Mouse (Mus musculus) midbrain, embryonic 14.5 days (tissue): ENCODE measurements around the gene H2al1g. TPM values are rescaled to one million over a fixed set of nuclear protein-coding genes. Genes with fewer than 3 reads are reported as not detected.
"Not testable (repeated sequence)": the region's sequence is repeated elsewhere in the genome, so short reads cannot be mapped to it uniquely, and the experiment has no call there.

Source experiments
- ATAC-seq: fragments of 200-750 bp; cut with Nextera tagmentation; 2 replicates; pipeline ENCODE4 v1.8.0; 2017; ENCODE audit warnings: moderate number of reproducible peaks, moderate library complexity; ENCODE audit not compliant: low FRiP score, low TSS enrichment
- DNase-seq: peaks from one replicate; pipeline ENCODE4 v3.0.0-alpha.2; 2015
- H3K27ac ChIP-seq: fragments of 300-500 bp; sonication (generic); replicated peaks from 2 replicates; pipeline ENCODE4 v1.5.1; 2014; ENCODE audit warnings: mild to moderate bottlenecking, low read depth, low read length, moderate library complexity
- H3K27me3 ChIP-seq: fragments of 300-500 bp; sonication (generic); 2 replicates; pipeline ENCODE4 v1.6.1; 2014; ENCODE audit warnings: low read length, control low read depth, mixed read lengths; ENCODE audit not compliant: control insufficient read depth, insufficient read depth
- H3K36me3 ChIP-seq: fragments of 300-500 bp; sonication (generic); 2 replicates; pipeline ENCODE4 v1.6.1; 2014; ENCODE audit warnings: low read length, control low read depth; ENCODE audit not compliant: control insufficient read depth, insufficient read depth
- H3K4me1 ChIP-seq: fragments of 300-500 bp; sonication (generic); 2 replicates; pipeline ENCODE4 v1.6.1; 2014; ENCODE audit warnings: mild to moderate bottlenecking, antibody characterized with exemption, low read length, control low read depth; ENCODE audit not compliant: control insufficient read depth, insufficient read depth
- H3K4me2 ChIP-seq: fragments of 300-500 bp; sonication (generic); 2 replicates; pipeline ENCODE4 v1.6.1; 2014; ENCODE audit warnings: mild to moderate bottlenecking, low read length, moderate library complexity
- H3K4me3 ChIP-seq: fragments of 300-500 bp; sonication (generic); replicated peaks from 2 replicates; pipeline ENCODE4 v1.5.1; 2014; ENCODE audit warnings: low read depth, low read length
- H3K9ac ChIP-seq: fragments of 300-500 bp; sonication (generic); replicated peaks from 2 replicates; pipeline ENCODE4 v1.6.1; 2014; ENCODE audit warnings: mild to moderate bottlenecking, low read length, moderate library complexity
- H3K9me3 ChIP-seq: fragments of 300-500 bp; sonication (generic); 2 replicates; pipeline ENCODE4 v1.6.1; 2016; ENCODE audit warnings: low read length, control low read depth, mixed read lengths; ENCODE audit not compliant: control insufficient read depth
- WGBS: fragments of 180-500 bp; shearing (Covaris S2); extraction: QIAGEN DNeasy Blood & Tissue Kit; methylation state at CpG from one replicate; pipeline ENCODE4 v1.1.7; 2014; 5-methylcytosine and 5-hydroxymethylcytosine counted together
- polyA plus RNA-seq: library from polyadenylated mRNA; unstranded; fragments of >200 nt; fragmentation: Nextera tagmentation; extraction: Ambion mirVana; gene quantifications from 2 replicates; pipeline ENCODE4 v1.2.1, GENCODE M21; 2014

Gene H2al1g
- polyA plus RNA-seq, 1 experiment from 2014 or later = not detected

- not testable (repeated sequence) for H3K27me3 ChIP-seq, H3K27ac ChIP-seq, DNase-seq, H3K9me3 ChIP-seq, H3K4me3 ChIP-seq, H3K4me1 ChIP-seq, H3K36me3 ChIP-seq, ATAC-seq, H3K9ac ChIP-seq, H3K4me2 ChIP-seq
- 67% methylated on average over 1 of the region's 6 CpGs for WGBS
Observed at GRCm38 (mm10) chrX:11305355-11305754, 12.7 kb upstream of the H2al1g start, which contains the start of gene H2al1c. Gene H2al1c (plus strand): TSS chrX:11305655.

DNA sequence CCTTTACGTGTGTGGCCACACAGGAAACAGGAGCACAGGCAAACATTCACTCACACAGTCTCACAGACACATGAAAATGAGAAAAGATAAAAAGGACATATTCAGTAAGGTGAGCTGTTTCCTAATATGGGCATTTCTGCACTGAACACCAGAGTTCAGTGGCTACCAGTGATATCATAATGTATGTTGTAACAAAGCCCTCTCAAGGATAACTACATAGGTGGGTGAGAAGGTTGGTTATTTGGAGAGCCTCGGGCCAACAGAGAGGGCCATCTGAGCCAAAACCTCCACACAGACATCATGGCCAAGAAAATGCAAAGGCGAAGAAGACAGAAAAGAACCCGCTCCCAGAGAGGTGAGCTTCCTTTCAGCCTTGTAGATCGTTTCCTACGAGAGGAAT is 9.5 kb upstream of the H2al1g start, which contains the start of gene H2al1d:
TSS of gene H2al1d (plus strand) at position 301 of the 400 bp plus-strand sequence.
- not testable (repeated sequence) for H3K36me3 ChIP-seq, DNase-seq, H3K27me3 ChIP-seq, H3K9ac ChIP-seq, H3K27ac ChIP-seq, H3K4me1 ChIP-seq, H3K4me2 ChIP-seq, H3K4me3 ChIP-seq, ATAC-seq, H3K9me3 ChIP-seq
- WGBS = no CpG with 5 or more reads among the region's 6 CpGs

- H3K27ac ChIP-seq, H3K4me3 ChIP-seq, H3K27me3 ChIP-seq, H3K9ac ChIP-seq, H3K9me3 ChIP-seq, ATAC-seq, H3K36me3 ChIP-seq, H3K4me1 ChIP-seq, H3K4me2 ChIP-seq, DNase-seq: not testable (repeated sequence)
- no CpG with 5 or more reads among the region's 3 CpGs for WGBS
Observed at GRCm38 (mm10) chrX:11311634-11312033, 6.4 kb upstream of the H2al1g start, which contains the start of gene H2al1e. Gene H2al1e (plus strand): TSS chrX:11311934.

GRCm38 (mm10) chrX:11314858-11315257 is 3.2 kb upstream of the H2al1g start, which contains the start of gene H2al1f:
Gene H2al1f (plus strand): TSS chrX:11315158.
- not testable (repeated sequence) for ATAC-seq, H3K4me2 ChIP-seq, H3K27me3 ChIP-seq, DNase-seq, H3K9me3 ChIP-seq, H3K4me1 ChIP-seq, H3K27ac ChIP-seq, H3K36me3 ChIP-seq, H3K4me3 ChIP-seq, H3K9ac ChIP-seq
- no CpG with 5 or more reads among the region's 6 CpGs for WGBS

DNA sequence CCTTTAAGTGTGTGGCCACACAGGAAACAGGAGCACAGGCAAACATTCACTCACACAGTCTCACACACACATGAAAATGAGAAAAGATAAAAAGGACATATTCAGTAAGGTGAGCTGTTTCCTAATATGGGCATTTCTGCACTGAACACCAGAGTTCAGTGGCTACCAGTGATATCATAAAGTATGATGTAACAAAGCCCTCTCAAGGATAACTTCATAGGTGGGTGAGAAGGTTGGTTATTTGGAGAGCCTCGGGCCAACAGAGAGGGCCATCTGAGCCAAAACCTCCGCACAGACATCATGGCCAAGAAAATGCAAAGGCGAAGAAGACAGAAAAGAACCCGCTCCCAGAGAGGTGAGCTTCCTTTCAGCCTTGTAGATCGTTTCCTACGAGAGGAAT is 3.1 kb downstream of the H2al1g start, which contains the start of gene H2al1h:
TSS of gene H2al1h (plus strand) at position 301 of the 400 bp plus-strand sequence.
- not testable (repeated sequence) for H3K9ac ChIP-seq, H3K9me3 ChIP-seq, H3K4me3 ChIP-seq, H3K4me2 ChIP-seq, H3K27ac ChIP-seq, H3K27me3 ChIP-seq, H3K4me1 ChIP-seq, DNase-seq, H3K36me3 ChIP-seq, ATAC-seq
- no CpG with 5 or more reads among the region's 6 CpGs for WGBS

DNA sequence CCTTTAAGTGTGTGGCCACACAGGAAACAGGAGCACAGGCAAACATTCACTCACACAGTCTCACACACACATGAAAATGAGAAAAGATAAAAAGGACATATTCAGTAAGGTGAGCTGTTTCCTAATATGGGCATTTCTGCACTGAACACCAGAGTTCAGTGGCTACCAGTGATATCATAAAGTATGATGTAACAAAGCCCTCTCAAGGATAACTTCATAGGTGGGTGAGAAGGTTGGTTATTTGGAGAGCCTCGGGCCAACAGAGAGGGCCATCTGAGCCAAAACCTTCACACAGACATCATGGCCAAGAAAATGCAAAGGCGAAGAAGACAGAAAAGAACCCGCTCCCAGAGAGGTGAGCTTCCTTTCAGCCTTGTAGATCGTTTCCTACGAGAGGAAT is 6.3 kb downstream of the H2al1g start, which contains the start of gene H2al1i:
TSS of gene H2al1i (plus strand) at position 301 of the 400 bp plus-strand sequence.
- WGBS = 85% methylated on average over 2 of the region's 5 CpGs
- not testable (repeated sequence) for ATAC-seq, H3K4me1 ChIP-seq, H3K9me3 ChIP-seq, H3K4me3 ChIP-seq, H3K27me3 ChIP-seq, DNase-seq, H3K9ac ChIP-seq, H3K36me3 ChIP-seq, H3K4me2 ChIP-seq, H3K27ac ChIP-seq

DNA sequence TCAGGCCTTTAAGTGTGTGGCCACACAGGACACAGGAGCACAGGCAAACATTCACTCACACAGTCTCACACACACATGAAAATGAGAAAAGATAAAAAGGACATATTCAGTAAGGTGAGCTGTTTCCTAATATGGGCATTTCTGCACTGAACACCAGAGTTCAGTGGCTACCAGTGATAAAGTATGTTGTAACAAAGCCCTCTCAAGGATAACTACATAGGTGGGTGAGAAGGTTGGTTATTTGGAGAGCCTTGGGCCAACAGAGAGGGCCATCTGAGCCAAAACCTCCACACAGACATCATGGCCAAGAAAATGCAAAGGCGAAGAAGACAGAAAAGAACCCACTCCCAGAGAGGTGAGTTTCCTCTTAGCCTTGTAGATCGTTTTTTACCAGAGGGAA is 9.5 kb downstream of the H2al1g start, which contains the start of gene H2al1j:
TSS of gene H2al1j (plus strand) at position 301 of the 400 bp plus-strand sequence.
- not testable (repeated sequence) for H3K9ac ChIP-seq, ATAC-seq, H3K27ac ChIP-seq, H3K36me3 ChIP-seq, DNase-seq, H3K4me3 ChIP-seq, H3K4me1 ChIP-seq, H3K4me2 ChIP-seq, H3K9me3 ChIP-seq, H3K27me3 ChIP-seq
- 88% methylated on average over 2 of the region's 2 CpGs for WGBS

DNA sequence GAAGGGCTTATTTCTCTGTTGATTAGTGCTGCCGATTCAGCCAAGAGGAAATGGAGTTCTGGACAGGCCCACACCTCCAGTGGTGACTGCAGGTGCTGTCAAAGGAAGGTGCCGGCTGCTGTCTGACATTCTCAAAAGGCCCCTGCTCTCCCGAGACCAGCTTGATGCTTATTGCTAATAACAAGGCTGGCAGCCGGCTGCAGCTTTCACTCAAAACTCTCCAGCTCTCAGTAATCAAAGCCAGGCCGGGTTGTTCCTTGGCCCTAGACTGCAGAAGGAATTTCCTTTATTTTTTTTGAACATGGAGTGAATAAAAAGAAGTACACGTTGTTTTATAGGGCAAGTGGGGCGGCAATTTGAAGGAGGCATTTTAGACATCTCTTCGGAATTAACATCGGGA is 27.7 kb downstream of the H2al1g start:
- ATAC-seq (no peak), DNase-seq (peak; percentile 45)
- 65% methylated on average over 9 of the region's 9 CpGs for WGBS
- Histone ChIP-seq H3K27ac (no peak overlapping the region), H3K9ac (no peak overlapping the region), H3K4me1 (no peaks in the 10 kb centered on the region), H3K9me3 (no peaks in the 10 kb centered on the region), H3K27me3 (no peaks in the 10 kb centered on the region), H3K4me2 (no peak overlapping the region), H3K4me3 (no peak overlapping the region), H3K36me3 (no peaks in the 10 kb centered on the region)

DNA sequence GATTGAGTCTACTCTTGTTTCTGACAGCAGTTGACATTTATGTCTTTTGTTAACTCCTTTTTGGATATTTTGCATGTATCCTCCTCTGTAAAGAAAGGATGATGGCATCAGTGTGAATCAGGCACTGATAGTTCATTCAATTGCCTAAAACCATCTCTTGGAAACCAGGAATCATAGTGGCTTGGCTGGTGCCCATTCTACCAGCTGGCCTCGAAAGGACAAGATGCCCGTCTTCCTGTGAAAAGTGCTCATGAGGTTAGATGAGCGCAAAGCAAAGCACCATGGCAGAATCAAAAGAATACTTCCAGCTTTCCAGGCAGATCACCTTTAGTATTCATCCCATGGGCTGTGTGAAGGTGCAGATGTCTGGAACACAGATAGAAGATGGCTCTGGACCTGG is 28.7 kb downstream of the H2al1g start:
- H3K4me1 ChIP-seq = no peaks in the 10 kb centered on the region
- no peaks in the 10 kb centered on the region for H3K27me3 ChIP-seq
- no peak overlapping the region for H3K4me3 ChIP-seq
- no peak overlapping the region for H3K9ac ChIP-seq
- no peak for DNase-seq
- H3K36me3 ChIP-seq = no peaks in the 10 kb centered on the region
- no peak overlapping the region for H3K27ac ChIP-seq
- H3K4me2 ChIP-seq = no peak overlapping the region
- H3K9me3 ChIP-seq = no peaks in the 10 kb centered on the region
- WGBS = 88% methylated on average over 3 of the region's 3 CpGs
- no peak for ATAC-seq
